Mouse (Mus musculus) heart, adult 2 months (tissue): ENCODE data around the gene Dach1. TPM values are rescaled to one million over a fixed set of nuclear protein-coding genes. Genes with fewer than 3 reads are reported as not detected.

Experiments used
- DNase-seq, 2 experiments: peaks; one replicate each; pipeline ENCODE4 v3.0.0; 2021
- H3K27ac ChIP-seq: fragments of 200-600 bp; 2 replicates; pipeline ENCODE4 v1.8.1; 2022
- H3K27me3 ChIP-seq: fragments of 200-500 bp; 2 replicates; pipeline ENCODE4 v1.6.1; 2012; ENCODE audit warnings: mild to moderate bottlenecking, low read length, inconsistent platforms, mixed read lengths; ENCODE audit not compliant: control insufficient read depth, insufficient read depth
- H3K36me3 ChIP-seq: fragments of 200-500 bp; 2 replicates; pipeline ENCODE4 v1.6.1; 2012; ENCODE audit warnings: low read length, inconsistent platforms; ENCODE audit not compliant: control insufficient read depth, insufficient read depth
- H3K4me1 ChIP-seq: fragments of 200-500 bp; 2 replicates; pipeline ENCODE4 v1.6.1; 2011; ENCODE audit warnings: low read length; ENCODE audit not compliant: control insufficient read depth, insufficient read depth
- H3K4me3 ChIP-seq: fragments of 200-600 bp; 2 replicates; pipeline ENCODE4 v1.8.1; 2022
- H3K79me2 ChIP-seq: fragments of 200-500 bp; replicated peaks from 2 replicates; pipeline ENCODE4 v1.6.1; 2012; ENCODE audit warnings: mild to moderate bottlenecking, inconsistent platforms, low read length, moderate library complexity, mixed read lengths; ENCODE audit not compliant: control insufficient read depth, insufficient read depth
- H3K9ac ChIP-seq: fragments of 200-500 bp; 2 replicates; pipeline ENCODE4 v1.6.1; 2012; ENCODE audit warnings: low read depth, mild to moderate bottlenecking, control low read depth, inconsistent platforms, low read length, mixed read lengths
- CTCF ChIP-seq: fragments of 200-600 bp; IDR thresholded peaks from 2 replicates; pipeline ENCODE4 v1.8.1; 2022; ENCODE audit warnings: antibody characterized with exemption, mild to moderate bottlenecking, moderate library complexity
- EP300 ChIP-seq: fragments of 200-500 bp; IDR thresholded peaks from 2 replicates; pipeline ENCODE4 v1.6.1; 2011; ENCODE audit warnings: low read depth, low read length, control low read depth; ENCODE audit not compliant: insufficient read depth
- POLR2A ChIP-seq: fragments of 200-500 bp; IDR thresholded peaks from 2 replicates; pipeline ENCODE4 v1.6.1; 2011; ENCODE audit warnings: mild to moderate bottlenecking, low read depth, low read length, control low read depth; ENCODE audit not compliant: insufficient read depth
- WGBS: fragments of 180-500 bp; shearing (Covaris S2); methylation state at CpG from one replicate; pipeline ENCODE4 v1.1.7; 2018; 5-methylcytosine and 5-hydroxymethylcytosine counted together
- intact Hi-C: fragments of 180-260 bp; cut with DNase I; formaldehyde crosslinking; loops from one replicate; pipeline ENCODE4 v1.15.1; 2025
- polyA plus RNA-seq: library from polyadenylated mRNA; depleted of rRNA; stranded (reverse); fragments of >200 nt; gene quantifications from 2 replicates; pipeline ENCODE4 v1.2.3, GENCODE M21; 2012
- total RNA-seq, 2 experiments: library from RNA; stranded (reverse); gene quantifications; 2 replicates each; pipeline ENCODE4 v1.2.3; 2021

The Dach1 gene
- total and polyA plus RNA-seq, 3 experiments, result 2.7 to 8.4 (median 7.7) TPM

DNA sequence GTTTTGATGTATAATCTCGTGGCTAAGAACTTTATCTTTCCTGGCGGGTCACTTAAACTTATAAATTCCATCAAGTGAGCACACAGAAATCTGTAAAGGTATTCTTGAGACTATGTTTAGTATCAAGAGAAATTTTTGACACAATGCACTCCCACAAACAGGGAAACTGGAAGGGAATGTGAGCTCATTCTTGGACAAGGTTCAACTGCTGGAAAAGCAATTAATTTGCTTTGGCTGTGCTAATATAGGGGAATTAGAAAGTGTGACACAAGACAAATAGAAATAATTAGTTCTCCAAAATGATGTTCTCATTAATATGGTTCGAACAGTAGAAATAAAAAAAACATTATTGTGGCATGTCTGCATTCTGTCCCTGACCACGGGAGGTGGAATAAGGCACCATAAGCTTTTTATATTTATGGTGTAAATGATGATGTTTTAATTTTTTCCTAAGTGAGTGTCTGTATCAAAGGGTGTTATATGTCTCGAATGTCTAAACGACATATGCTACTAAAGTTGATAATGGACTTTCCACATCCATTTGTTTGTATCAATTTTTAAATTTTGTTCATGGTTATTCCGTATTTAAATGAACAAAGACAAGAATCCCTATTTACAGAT is 354.9 kb downstream of the Dach1 start:
- H3K9ac ChIP-seq, result no peak overlapping the region
- H3K27me3 ChIP-seq, result no peaks in the 10 kb centered on the region
- intact Hi-C loops, result loop anchor here (1.0 to 10.0 kb wide), 2 partner anchors 190 to 226 kb away; no protein-coding TSS in a partner anchor
- DNase-seq, result peak in 1 of 2 experiments; percentile 13
- H3K27ac ChIP-seq, result peak overlapping the region; percentile 76
- H3K4me3 ChIP-seq, result no peak overlapping the region
- H3K36me3 ChIP-seq, result no peaks in the 10 kb centered on the region
- no peak for TF ChIP-seq CTCF
- no peak for TF ChIP-seq POLR2A
- no peak for TF ChIP-seq EP300
- WGBS, result 38% methylated on average over 7 of the region's 7 CpGs
- peaks cover 2% of the 10 kb centered on the region for H3K4me1 ChIP-seq
- no peaks in the 10 kb centered on the region for H3K79me2 ChIP-seq

- Histone ChIP-seq H3K36me3 (no peaks in the 10 kb centered on the region), H3K27ac (peak overlapping the region; percentile 76), H3K4me1 (peaks cover 2% of the 10 kb centered on the region), H3K27me3 (no peaks in the 10 kb centered on the region), H3K9ac (no peak overlapping the region), H3K79me2 (no peaks in the 10 kb centered on the region), H3K4me3 (peak overlapping the region; percentile 27; the same call in 1 of the 2 replicates)
- intact Hi-C loops, result loop anchor here (10.0 kb wide), 1 partner anchor 191 kb away; no protein-coding TSS in a partner anchor
- 32% methylated on average over 11 of the region's 11 CpGs for WGBS
- TF ChIP-seq POLR2A, result no peak
- TF ChIP-seq EP300, result no peak
- no peak for TF ChIP-seq CTCF
- DNase-seq, result peak in 1 of 2 experiments; percentile 23
Observed at GRCm38 (mm10) chr14:97813557-97813956, 356.0 kb downstream of the Dach1 start.

DNA sequence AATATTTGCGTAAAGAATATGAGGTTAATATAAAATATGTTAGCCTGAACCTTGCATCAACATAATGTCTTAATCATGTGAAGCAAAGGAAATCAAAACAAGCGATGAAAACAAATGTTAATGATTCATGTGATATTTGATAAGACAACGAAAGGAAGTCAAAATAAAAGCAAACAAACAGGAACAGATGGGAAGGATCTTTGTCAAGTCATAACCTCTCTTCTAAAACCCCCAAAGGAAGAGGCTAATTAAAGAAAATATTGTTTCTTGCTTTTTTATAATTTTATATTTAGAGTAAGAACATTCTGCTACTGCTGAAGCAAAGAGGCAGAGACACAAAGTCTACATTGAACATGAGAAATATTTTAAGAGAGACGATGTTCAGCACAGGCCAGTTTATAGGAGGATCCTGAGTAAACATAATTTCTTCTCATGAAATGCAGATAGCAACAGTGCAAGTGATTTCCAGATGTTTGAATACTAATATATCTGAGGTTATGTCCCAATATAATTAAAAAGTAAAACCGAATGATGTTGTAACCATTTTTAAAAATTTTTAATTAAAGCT is 374.1 kb downstream of the Dach1 start:
- Histone ChIP-seq H3K27ac (peak overlapping the region; percentile 38), H3K79me2 (no peaks in the 10 kb centered on the region), H3K4me1 (no peaks in the 10 kb centered on the region), H3K4me3 (no peak overlapping the region), H3K36me3 (peaks cover 3% of the 10 kb centered on the region; the same call in 1 of the 2 replicates), H3K9ac (no peak overlapping the region), H3K27me3 (no peaks in the 10 kb centered on the region)
- 57% methylated on average over 5 of the region's 5 CpGs for WGBS
- DNase-seq, result no peak
- TF ChIP-seq EP300 (no peak), POLR2A (no peak), CTCF (no peak)
- intact Hi-C loops, result no loop called here

DNA sequence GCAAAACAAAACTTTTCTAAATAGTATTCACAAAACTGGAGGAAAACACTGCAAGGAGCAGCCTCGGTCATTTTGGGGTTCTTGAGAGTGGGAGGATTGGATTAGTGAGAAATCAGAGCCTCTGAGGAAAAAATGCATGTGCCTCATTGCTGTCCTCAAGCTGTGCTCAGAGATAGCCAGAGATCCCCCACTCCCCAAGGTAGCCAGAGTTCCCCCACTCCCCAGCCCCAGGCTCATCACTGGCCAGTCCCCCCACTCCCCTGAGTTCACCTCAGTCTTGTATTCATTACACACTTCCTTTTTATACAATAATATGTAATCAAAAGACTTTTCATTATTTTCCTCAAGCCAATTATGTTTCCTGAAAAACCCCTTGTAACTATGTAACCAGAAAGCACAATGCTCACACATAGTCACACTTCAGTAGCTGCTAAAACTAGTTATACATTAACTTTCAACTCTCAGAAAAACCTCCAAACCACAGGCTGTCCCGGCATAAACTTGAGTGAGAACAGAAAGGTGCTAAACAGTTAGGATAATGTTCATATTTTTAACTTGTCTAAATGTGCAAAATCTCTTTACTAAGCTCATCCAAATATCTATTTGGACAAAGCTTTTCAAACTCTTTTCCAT is 395.3 kb downstream of the Dach1 start:
- no peak overlapping the region for H3K4me3 ChIP-seq
- H3K27me3 ChIP-seq, result no peaks in the 10 kb centered on the region
- H3K36me3 ChIP-seq, result no peaks in the 10 kb centered on the region
- no peak for DNase-seq
- no peaks in the 10 kb centered on the region for H3K4me1 ChIP-seq
- 91% methylated on average over 2 of the region's 2 CpGs for WGBS
- H3K9ac ChIP-seq, result no peak overlapping the region
- no peaks in the 10 kb centered on the region for H3K79me2 ChIP-seq
- no peak overlapping the region for H3K27ac ChIP-seq
- intact Hi-C loops, result loop anchor here (10.0 kb wide), 1 partner anchor 459 kb away; no protein-coding TSS in a partner anchor
- TF ChIP-seq CTCF (no peak), EP300 (no peak), POLR2A (no peak)

DNA sequence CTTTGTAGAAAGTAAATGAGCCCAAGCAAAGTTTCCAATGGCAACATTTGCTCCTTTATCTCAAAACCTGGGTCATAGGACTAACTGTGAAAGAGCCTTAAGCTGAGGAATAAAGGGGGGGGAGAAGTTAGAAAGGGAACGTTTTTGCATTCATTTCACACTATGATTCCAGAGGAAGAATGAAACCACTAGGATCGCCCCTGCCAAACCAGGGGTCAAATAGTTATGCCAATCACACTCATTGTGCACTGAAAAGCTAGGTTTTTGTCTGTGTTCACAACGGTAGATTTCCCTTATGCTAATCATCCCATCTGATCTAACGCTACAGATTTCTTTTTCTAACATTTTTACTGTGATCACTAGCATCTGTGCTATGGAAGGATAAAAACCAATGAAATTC is 415.2 kb downstream of the Dach1 start:
- TF ChIP-seq POLR2A (no peak), CTCF (no peak), EP300 (no peak)
- no peaks in the 10 kb centered on the region for H3K4me1 ChIP-seq
- H3K9ac ChIP-seq, result no peak overlapping the region
- H3K27ac ChIP-seq, result no peak overlapping the region
- no peaks in the 10 kb centered on the region for H3K79me2 ChIP-seq
- intact Hi-C loops, result no loop called here
- no peaks in the 10 kb centered on the region for H3K27me3 ChIP-seq
- H3K36me3 ChIP-seq, result no peaks in the 10 kb centered on the region
- H3K4me3 ChIP-seq, result no peak overlapping the region
- no peak for DNase-seq
- WGBS, result 73% methylated on average over 4 of the region's 4 CpGs

- H3K4me1 ChIP-seq, result no peaks in the 10 kb centered on the region
- H3K27me3 ChIP-seq, result no peaks in the 10 kb centered on the region
Observed at GRCm38 (mm10) chr14:97753973-97754372, 415.6 kb downstream of the Dach1 start.

More at GRCm38 (mm10) chr14:97753973-97754372, 415.6 kb downstream of the Dach1 start:
- no peak overlapping the region for H3K27ac ChIP-seq
- no peak overlapping the region for H3K9ac ChIP-seq
- 89% methylated on average over 2 of the region's 2 CpGs for WGBS
- H3K4me3 ChIP-seq, result no peak overlapping the region
- H3K36me3 ChIP-seq, result no peaks in the 10 kb centered on the region
- intact Hi-C loops, result no loop called here
- TF ChIP-seq CTCF, result no peak
- no peak for TF ChIP-seq EP300
- TF ChIP-seq POLR2A, result no peak
- DNase-seq, result no peak
- no peaks in the 10 kb centered on the region for H3K79me2 ChIP-seq
